In the genomic region with DNA sequence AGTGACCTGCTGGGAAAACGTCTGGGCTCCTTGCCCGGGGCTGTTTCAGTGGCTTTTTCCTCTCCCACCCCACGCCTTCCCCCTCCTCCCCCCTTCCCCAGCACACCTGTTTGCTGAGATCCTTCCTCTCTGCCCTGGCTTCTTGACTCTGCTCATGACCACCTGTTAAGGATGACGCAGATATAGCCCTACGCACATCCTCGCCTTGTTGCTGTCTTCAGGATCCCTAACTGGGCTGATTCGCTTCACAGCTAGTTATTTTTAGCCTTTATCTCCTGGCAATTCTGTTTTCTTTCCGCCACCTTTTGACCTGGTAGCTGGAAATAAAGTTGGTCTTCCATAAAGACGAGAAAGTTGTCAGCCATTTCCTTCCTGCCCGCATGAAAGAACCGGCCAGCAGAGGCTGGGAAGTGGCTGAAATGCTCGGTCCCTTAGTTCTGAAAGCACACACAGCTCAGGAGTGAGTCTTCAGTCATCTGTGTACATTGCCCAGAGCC, we compare ENCODE assay signal across 1 mouse cellular context.
TF ChIP-seq lines count a peak whose summit lies in the region.

No protein-coding gene starts in this region.

TF ChIP-seq in CH12.LX, 34 proteins besides CTCF, POLR2A, EP300 and RAD21 (continued from another document):
- TF ChIP-seq USF2 (conservative IDR thresholded peaks at IDR 0.05; ENCODE audit: low read depth, low read length) = no peak
- TF ChIP-seq E2F4 (IDR thresholded peaks at IDR 0.05; ENCODE audit: insufficient replicate concordance, low read depth, low read length) = no peak
- no peak for TF ChIP-seq NRF1 (IDR thresholded peaks at IDR 0.05; ENCODE audit: low read depth, low read length)
- no peak for TF ChIP-seq SIN3A (IDR thresholded peaks at IDR 0.05; ENCODE audit: low read length)
- no peak for TF ChIP-seq ZNF384 (IDR thresholded peaks at IDR 0.05; ENCODE audit: low read depth, low read length)
- no peak for TF ChIP-seq MYC (IDR thresholded peaks at IDR 0.05; ENCODE audit: low read depth, low read length)
- TF ChIP-seq MAZ (IDR thresholded peaks at IDR 0.05; ENCODE audit: low read depth, low read length) = no peak
- TF ChIP-seq TBP (conservative IDR thresholded peaks at IDR 0.05; ENCODE audit: low read depth, low read length) = no peak
TF ChIP-seq in CH12.LX: peak in this region for 0.
